Mouse (Mus musculus): ENCODE measurements around the gene Ak7.
A peak's percentile ranks its signal among the peaks of the same experiment; 100 is the strongest.

Gene Ak7

DNA sequence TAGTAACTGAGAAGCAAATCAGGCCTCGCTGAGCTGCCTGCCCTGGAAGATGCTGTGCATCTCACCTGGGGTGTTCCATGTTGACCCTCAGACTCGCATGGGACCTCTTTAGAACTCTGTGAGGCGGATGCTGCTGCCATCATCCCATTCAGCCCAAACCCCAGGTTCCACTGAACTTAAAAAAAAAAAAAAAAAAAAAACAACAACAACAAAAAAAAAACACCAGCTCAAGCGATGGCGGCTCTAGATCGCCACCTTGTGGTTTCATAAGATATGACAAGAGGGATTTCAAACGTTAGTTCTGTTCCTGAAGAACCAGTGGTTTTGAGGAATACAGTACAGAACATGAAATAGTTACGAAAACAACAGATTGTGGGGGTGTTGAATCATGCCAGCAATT is 22.2 kb downstream of the Ak7 start:
- peak in 1 of 2 experiments; percentile 32 for DNase-seq (ENCODE audit: low spot score in 2 of 2)

- DNase-seq (ENCODE audit: low spot score in 2 of 2): no peak
Observed at GRCm38 (mm10) chr12:105730851-105731460, 25.2 kb downstream of the Ak7 start.

- DNase-seq (ENCODE audit: low spot score in 2 of 2): no peak
Observed at GRCm38 (mm10) chr12:105733370-105734159, 27.8 kb downstream of the Ak7 start.

- DNase-seq (ENCODE audit: low spot score in 2 of 2): no peak
Observed at GRCm38 (mm10) chr12:105735226-105735888, 29.6 kb downstream of the Ak7 start.

DNA sequence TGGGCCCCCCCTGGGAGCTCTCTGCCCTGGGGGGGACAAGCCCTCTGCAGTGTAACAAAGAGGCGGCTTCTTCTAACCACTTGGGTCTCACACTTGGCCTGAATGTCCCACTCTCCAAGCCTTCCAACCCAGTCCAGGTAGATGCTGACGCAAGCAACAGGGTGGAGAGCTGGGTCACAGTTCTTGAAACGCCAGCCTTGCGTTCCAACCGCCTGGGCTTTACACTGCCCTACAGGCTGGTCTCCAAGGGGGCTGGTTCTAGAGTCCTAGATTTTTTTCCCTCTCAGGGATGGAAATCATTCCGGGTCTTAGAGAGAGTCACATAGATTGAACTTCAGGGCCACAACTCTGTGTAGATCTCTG is 30.1 kb downstream of the Ak7 start:
- no peak for DNase-seq (ENCODE audit: low spot score in 2 of 2)

DNA sequence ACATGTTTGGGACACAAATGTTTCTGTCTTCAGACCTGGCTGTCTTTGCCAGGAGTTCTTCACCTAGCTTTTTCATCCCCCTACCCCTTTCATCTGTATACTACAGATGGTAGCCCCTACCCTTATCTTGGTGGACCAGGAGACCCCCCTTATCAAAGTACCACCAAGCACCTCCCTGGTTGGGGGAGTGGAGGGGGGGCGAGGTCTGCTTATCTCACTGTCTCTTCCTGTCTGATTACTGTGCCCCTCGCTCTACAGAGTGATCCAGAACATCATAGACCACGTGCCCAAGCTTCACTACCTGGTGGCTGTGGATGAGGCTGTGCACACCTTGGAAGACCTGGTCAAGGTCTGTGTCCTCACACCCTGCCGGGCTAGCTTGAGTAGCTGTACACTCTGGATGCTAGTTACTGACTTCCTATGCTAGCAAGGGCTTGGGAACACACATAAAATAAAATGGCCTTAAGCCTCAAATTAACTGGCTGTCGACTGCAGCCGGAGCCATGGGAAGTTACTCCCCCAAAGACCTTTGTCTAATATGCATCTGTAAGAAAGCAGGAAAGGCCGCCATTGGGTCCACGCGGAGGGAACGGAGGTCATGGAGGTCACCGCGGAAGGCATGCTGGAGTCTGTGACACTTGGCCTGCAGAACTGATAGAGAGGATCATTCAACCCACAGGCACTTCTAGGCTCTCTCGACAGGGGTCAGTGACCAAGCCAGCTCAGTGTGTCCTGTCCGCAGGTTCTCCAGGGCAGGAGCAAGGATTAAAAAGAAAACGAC is 32.7 kb downstream of the Ak7 start:
- no peak for DNase-seq (ENCODE audit: low spot score in 2 of 2)

DNA sequence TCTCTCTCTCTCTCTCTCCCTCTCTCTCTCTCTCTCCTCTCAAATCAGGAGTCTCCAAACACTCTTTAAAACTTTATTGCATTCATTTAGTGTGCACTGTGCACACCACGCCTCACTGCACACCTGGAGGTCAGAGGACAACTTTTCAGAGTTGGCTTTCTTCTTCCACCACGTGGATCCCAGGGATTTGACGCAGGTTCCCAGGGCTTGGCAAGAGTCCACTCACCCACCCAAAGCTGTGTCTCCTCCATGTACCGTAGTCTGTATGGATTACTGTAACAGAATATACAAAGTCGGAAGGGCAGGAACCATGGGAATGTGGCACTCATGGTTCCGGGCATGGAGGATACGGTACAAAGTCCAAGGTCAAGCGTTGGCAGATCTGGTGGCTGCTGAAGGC is 33.9 kb downstream of the Ak7 start:
- DNase-seq (ENCODE audit: low spot score in 2 of 2): no peak

DNA sequence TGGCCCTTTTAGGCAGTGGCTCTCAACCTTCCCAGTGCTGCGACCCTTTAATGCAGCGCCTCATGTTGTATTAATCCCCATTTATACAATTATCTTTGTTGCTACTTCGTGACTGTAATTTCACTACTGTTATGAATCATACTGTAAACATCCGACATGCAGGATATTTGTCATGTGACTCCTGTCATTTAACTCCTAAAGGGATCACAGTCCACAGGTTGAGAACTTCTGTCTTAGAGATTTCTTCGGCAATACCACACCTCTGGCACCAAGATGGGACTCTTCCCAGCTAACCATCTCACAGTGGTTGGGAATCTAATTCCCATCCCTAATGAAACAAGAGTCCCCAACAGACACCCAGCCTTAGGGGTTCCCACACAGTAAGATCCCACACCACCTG is 42.3 kb downstream of the Ak7 start:
- DNase-seq (ENCODE audit: low spot score in 2 of 2): no peak

DNA sequence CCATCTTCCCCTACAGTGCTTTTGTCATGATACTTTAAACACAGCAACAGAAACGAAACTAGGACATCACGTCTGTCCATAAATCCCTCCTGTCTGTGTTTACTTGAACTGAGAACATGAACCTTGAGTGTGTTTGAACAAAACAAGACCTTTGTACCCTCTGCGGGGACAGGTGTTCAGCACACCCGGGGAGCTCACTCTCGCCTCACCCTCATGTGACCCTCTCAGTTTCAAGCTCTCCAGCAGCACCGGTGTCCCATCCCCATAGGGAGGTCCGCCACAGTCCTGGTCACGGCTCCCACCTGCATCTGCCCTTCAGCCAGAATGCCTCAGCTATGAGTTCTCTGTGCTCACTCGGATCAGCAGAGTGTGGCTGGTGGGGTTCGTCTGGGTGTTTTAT is 48.0 kb downstream of the Ak7 start:
- DNase-seq (ENCODE audit: low spot score in 2 of 2): no peak

GRCm38 (mm10) chr12:105757816-105758497 is 52.2 kb downstream of the Ak7 start:
- DNase-seq (ENCODE audit: low spot score in 2 of 2): no peak

DNA sequence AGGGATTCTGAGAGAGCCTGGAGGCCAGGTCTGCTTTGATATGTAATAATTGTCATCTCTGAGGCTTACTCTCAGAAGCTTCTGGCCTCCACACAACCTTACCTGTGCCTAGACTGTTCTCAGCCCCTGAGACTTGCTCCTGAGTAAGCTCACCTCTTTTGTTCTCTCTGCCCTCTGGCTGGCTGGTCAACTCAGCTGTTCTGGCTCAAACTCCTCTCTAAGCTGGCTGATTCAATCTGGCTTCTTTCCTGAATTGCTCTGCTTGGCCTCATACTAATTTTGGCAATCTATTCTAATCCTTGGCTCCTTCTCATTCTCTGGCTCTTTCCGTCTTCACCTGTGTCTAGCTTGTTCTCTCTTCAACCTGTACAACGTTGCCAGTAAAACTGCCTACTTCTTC is 53.1 kb downstream of the Ak7 start:
- no peak for DNase-seq (ENCODE audit: low spot score in 2 of 2)

DNA sequence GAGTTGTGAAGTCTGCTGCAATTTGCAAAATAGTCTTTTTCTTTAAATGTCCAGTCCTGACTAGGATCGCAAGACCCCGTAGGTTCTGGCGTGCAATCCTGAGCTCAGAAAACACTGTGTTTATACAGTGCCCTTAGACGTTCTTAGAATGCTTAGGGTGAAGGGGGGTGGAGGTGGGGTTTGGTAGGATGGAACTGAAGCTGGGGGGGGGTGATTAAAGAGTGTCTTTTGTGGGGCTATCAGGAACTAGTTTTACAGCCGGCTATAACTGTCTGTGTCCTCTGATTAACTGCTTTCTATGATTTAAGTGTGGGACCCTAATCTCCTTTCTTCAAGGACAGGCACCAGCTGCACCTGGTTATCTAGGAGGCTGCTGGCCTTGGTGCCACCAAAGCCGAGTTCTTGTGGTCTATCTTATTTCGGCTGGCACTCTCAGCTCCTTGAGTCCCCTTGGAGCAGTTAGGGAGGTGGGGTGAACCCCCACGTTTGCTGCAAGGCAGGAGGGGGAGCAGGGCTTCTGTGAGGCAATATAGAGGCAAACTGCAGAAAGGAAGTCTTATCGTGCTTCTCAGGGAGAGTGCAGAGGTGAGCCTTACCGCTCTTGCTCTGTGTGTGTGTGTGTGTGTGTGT is 54.2 kb downstream of the Ak7 start:
- DNase-seq (ENCODE audit: low spot score in 2 of 2): no peak

DNA sequence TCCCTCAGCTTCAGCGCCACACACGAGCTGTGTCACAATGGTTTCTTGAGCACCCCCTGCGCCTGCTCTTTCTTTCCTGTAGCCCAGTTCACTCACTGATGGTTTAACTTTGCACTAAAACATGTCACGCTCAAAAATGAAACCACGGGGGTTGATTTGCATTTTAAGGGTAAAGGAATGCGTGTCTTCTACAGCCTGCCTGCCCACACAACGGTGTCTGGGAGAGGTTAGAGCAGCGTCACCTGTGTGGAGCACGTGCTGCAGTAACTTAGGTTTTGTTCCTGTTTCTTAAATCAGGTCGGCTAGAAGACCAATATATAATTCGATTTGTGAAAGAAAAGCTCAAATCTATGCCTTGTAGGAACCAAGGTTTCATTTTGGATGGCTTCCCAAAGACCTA is 55.4 kb downstream of the Ak7 start:
- peak in 1 of 2 experiments; percentile 32 for DNase-seq (ENCODE audit: low spot score in 2 of 2)

DNA sequence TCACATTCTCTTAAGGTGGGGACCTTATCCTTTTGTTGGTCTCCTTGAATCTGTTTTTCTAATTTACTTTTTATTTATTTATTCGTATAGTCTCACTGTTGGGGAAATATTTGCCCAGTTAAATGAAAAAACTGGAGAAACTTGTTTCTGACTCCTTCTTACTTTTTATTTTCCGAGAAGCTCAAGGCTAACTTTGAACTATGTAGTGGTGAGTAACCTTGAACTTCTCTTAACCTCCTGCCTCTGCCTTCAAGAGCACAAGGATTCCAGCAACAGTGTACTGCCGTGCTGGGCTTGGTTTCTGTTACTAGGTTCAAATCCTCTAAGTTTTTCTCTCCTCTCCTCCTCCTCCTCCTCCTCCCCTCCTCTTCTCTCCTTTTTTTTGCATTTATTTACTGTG is 55.9 kb downstream of the Ak7 start:
- no peak for DNase-seq (ENCODE audit: low spot score in 2 of 2)

GRCm38 (mm10) chr12:105769700-105770099 is 63.9 kb downstream of the Ak7 start:
- DNase-seq (ENCODE audit: low spot score in 2 of 2): no peak

DNA sequence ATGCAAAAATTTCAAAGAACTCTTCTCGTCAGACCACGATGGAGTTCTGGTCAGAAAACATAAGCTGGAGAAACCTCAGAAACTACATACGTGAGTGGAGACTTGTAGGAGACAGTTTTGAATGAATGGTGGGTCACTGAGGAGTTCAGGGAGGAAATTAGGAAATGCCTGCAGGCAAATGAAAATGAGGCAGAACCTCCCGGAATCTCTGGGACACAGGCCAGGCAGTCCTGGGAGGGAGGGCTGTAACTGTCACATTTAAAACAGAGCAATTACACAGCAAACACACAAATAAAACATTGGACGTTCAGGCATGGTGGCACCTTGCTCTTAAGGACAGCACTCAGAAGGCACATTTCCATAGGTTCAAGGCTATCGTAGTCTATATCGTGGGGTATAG is 69.1 kb downstream of the Ak7 start:
- no peak for DNase-seq (ENCODE audit: low spot score in 2 of 2)

DNA sequence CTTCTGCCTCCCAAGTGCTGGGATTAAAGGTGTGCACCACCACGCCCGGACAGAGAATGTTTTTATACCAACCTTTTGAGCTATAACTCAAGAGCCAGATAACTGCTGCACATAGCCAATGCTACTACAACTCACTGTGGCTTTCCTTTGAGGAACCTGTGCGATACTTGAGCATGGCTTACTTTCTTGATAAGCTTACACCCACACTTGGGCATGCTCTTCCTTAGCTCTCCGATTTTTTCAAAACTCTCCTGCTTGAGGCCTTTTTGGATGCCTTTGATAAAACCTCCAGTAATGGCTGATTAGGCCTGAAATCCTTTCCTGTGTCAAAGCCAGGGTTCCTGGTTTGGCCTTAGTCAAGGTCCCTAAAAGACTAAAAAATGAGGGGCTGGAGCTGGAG is 71.9 kb downstream of the Ak7 start:
- no peak for DNase-seq (ENCODE audit: low spot score in 2 of 2)

- peak; percentile 85 to 91 for DNase-seq (ENCODE audit: low spot score in 2 of 2)
Observed at GRCm38 (mm10) chr12:105784196-105784999, 78.6 kb downstream of the Ak7 start, which contains the start of gene Papola. Gene Papola, plus strand, starts transcription at chr12:105784694.

GRCm38 (mm10) chr12:105785000-105785774 is 79.4 kb downstream of the Ak7 start:
- no peak for DNase-seq (ENCODE audit: low spot score in 2 of 2)

GRCm38 (mm10) chr12:105786113-105786512 is 80.3 kb downstream of the Ak7 start:
- DNase-seq (ENCODE audit: low spot score in 2 of 2): no peak
